In genomic region chr8:70941478-70941877, GRCm38 (mm10) we compare ENCODE assay signal across 1 mouse cellular context.
TF ChIP-seq lines count a peak whose summit lies in the region.

No protein-coding gene starts in this region.

TF ChIP-seq in CH12.LX, 34 proteins besides CTCF, POLR2A, EP300 and RAD21:
- TF ChIP-seq CHD1 (IDR thresholded peaks at IDR 0.05; ENCODE audit: low read depth, low read length), result no peak
- peak; percentile 49 for TF ChIP-seq SMC3 (IDR thresholded peaks at IDR 0.05; ENCODE audit: low read depth, low read length)
